Mouse (Mus musculus) neural tube, embryonic 13.5 days (tissue): ENCODE results near the gene Phf21a. TPM values are rescaled to one million over a fixed set of nuclear protein-coding genes. Genes with fewer than 3 reads are reported as not detected.

ENCODE experiments used
- ATAC-seq: fragments of 200-750 bp; cut with Nextera tagmentation; 2 replicates; pipeline ENCODE4 v1.8.0; 2017; ENCODE audit warnings: low read depth, mild to moderate bottlenecking, moderate TSS enrichment, moderate library complexity
- H3K27ac ChIP-seq: fragments of 300-500 bp; sonication (generic); replicated peaks from 2 replicates; pipeline ENCODE4 v1.5.1; 2015; ENCODE audit warnings: moderate library complexity, mild to moderate bottlenecking, inconsistent platforms
- H3K27me3 ChIP-seq: fragments of 300-500 bp; sonication (generic); 2 replicates; pipeline ENCODE4 v1.6.1; 2015; ENCODE audit warnings: mild to moderate bottlenecking, inconsistent platforms
- H3K36me3 ChIP-seq: fragments of 300-500 bp; sonication (generic); 2 replicates; pipeline ENCODE4 v1.6.1; 2015; ENCODE audit warnings: mild to moderate bottlenecking, inconsistent platforms
- H3K4me1 ChIP-seq: fragments of 300-500 bp; sonication (generic); replicated peaks from 2 replicates; pipeline ENCODE4 v1.6.1; 2015; ENCODE audit warnings: inconsistent platforms
- H3K4me2 ChIP-seq: fragments of 300-500 bp; sonication (generic); 2 replicates; pipeline ENCODE4 v1.6.1; 2015; ENCODE audit warnings: inconsistent platforms, mild to moderate bottlenecking, moderate library complexity
- H3K4me3 ChIP-seq: fragments of 300-500 bp; sonication (generic); 2 replicates; pipeline ENCODE4 v1.5.1; 2015; ENCODE audit warnings: mild to moderate bottlenecking, inconsistent platforms
- H3K9ac ChIP-seq: fragments of 300-500 bp; sonication (generic); 2 replicates; pipeline ENCODE4 v1.6.1; 2015; ENCODE audit warnings: moderate library complexity, mild to moderate bottlenecking, inconsistent platforms
- H3K9me3 ChIP-seq: fragments of 300-500 bp; sonication (generic); 2 replicates; pipeline ENCODE4 v1.6.1; 2016; ENCODE audit warnings: inconsistent platforms
- WGBS: fragments of 180-500 bp; shearing (Covaris S2); methylation state at CpG from one replicate; pipeline ENCODE4 v1.1.7; 2015; 5-methylcytosine and 5-hydroxymethylcytosine counted together
- polyA plus RNA-seq: library from polyadenylated mRNA; unstranded; fragments of >200 nt; fragmentation: Nextera tagmentation; extraction: Ambion mirVana; gene quantifications from 2 replicates; pipeline ENCODE4 v1.2.1, GENCODE M21; 2015

Gene Phf21a
- polyA plus RNA-seq, 1 experiment from 2014 or later: 38.5 TPM

DNA sequence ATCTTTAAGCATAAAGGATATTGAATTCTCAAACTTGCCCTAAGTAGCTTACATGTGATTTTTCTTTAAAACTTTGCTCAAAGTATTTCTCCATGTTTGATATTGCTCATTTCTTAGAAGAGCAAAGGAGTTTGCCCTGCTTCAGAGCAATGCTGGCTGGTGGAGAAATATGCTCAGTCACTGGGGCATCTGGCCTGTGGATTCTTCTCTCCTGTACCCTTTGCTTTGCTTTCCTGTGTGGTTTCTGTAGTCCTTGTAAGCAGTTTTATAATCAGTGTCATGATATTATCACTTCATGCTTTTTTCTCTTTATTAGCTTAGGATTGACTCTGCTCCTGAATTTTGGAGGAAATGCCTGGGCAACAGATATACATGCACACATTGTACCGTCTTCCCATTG is 117.5 kb downstream of the Phf21a start:
- Histone ChIP-seq H3K4me3 (no peak overlapping the region), H3K4me2 (no peak overlapping the region), H3K27me3 (no peaks in the 10 kb centered on the region), H3K27ac (no peak overlapping the region), H3K9ac (no peak overlapping the region), H3K9me3 (no peaks in the 10 kb centered on the region), H3K4me1 (peaks cover 11% of the 10 kb centered on the region; the same call in 1 of the 2 replicates), H3K36me3 (peaks cover 8% of the 10 kb centered on the region)
- no peak for ATAC-seq
- WGBS: 100% methylated on average over 1 of the region's 1 CpGs

DNA sequence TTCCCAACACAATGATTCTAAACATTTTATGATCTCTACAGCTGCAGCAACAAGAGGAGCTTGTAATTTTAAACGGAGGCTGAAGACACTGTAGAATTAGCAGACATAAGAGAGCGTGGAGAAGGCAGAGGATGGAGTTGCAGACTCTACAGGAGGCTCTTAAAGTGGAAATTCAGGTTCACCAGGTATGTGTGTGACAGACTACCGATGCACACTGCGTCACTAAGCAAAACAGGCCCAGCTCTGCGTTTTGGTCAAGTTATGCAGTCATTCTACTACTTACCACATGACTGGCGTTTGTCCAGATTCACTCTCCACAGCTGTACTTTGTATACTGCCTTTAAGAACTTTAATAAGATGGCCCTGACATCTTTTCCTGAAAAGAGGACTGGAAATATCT is 128.5 kb downstream of the Phf21a start:
- Histone ChIP-seq H3K9ac (no peak overlapping the region), H3K4me3 (no peak overlapping the region), H3K9me3 (no peaks in the 10 kb centered on the region), H3K4me1 (no peaks in the 10 kb centered on the region), H3K27me3 (no peaks in the 10 kb centered on the region), H3K36me3 (peaks cover 12% of the 10 kb centered on the region; the same call in 1 of the 2 replicates), H3K27ac (no peak overlapping the region), H3K4me2 (no peak overlapping the region)
- ATAC-seq: no peak
- WGBS: 93% methylated on average over 6 of the region's 6 CpGs

DNA sequence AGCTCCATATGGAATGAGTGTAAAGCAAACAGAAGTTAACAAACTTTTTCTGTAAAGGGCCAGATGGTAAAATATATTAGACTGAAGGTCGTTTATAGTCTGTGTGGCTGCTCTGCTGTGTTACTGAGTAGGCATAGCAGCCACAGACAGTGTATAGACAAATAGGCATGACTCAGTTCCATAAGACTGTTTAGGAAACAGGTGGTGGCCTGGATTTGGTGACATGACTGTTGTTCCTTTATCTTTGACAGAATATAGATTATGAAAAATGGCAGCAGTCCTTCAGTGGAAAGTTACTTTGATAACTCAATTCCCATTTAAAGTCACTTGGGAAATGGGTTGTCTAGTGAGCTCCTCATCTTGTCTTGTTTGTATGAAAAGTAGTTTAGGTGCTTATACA is 132.7 kb downstream of the Phf21a start:
- Histone ChIP-seq H3K4me2 (no peak overlapping the region), H3K9ac (no peak overlapping the region), H3K4me3 (no peak overlapping the region), H3K27ac (no peak overlapping the region), H3K27me3 (no peaks in the 10 kb centered on the region), H3K4me1 (no peaks in the 10 kb centered on the region), H3K9me3 (no peaks in the 10 kb centered on the region), H3K36me3 (peaks cover 25% of the 10 kb centered on the region)
- WGBS: 82% methylated on average over 1 of the region's 1 CpGs
- ATAC-seq: no peak

DNA sequence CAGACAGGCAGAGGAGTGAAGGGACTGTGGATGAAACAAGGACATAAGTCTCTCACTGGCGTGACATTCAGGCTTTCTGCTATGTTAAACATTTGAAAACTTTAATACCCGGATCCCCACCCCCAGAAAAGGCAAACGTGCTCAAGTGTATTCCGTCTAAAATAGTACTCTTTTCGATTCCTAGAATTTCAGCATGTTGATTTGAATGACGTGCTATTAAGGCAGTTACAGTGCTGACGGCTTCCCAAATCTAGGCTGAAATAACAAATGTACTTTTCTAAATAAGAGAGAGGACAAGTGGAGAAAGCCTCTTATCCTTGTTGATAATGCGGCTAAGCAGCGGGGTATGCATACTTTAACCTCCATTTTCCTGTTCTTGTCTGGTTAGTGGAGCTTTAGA is 137.1 kb downstream of the Phf21a start:
- no peaks in the 10 kb centered on the region for H3K9me3 ChIP-seq
- no peak for ATAC-seq
- no peak overlapping the region for H3K9ac ChIP-seq
- no peaks in the 10 kb centered on the region for H3K27me3 ChIP-seq
- no peaks in the 10 kb centered on the region for H3K4me1 ChIP-seq
- H3K36me3 ChIP-seq: peaks cover 39% of the 10 kb centered on the region
- no peak overlapping the region for H3K27ac ChIP-seq
- H3K4me2 ChIP-seq: no peak overlapping the region
- H3K4me3 ChIP-seq: no peak overlapping the region
- WGBS: 92% methylated on average over 9 of the region's 9 CpGs

DNA sequence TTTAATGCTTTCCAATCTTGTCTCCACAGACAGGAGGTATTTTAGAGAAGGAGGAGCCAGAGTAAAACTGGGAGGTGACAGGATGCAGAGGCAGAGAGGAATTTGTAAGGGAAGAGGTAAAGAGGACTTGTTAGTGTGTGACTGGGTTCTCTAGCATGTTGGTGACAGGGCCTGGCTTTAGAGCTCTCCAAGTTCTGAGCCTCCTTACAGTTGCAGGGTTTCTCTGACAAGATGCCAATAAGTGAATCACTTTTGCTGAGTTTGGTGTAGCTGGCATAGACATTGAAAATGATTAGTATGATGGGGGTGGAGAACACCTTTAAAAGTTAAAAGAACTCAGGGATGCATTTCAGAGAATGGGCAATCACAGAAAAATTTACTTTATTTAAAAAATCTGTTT is 138.8 kb downstream of the Phf21a start:
- no peak overlapping the region for H3K4me3 ChIP-seq
- no peaks in the 10 kb centered on the region for H3K4me1 ChIP-seq
- ATAC-seq: no peak
- peaks cover 55% of the 10 kb centered on the region for H3K36me3 ChIP-seq
- no peak overlapping the region for H3K27ac ChIP-seq
- H3K9me3 ChIP-seq: no peaks in the 10 kb centered on the region
- H3K4me2 ChIP-seq: no peak overlapping the region
- no peaks in the 10 kb centered on the region for H3K27me3 ChIP-seq
- no peak overlapping the region for H3K9ac ChIP-seq

DNA sequence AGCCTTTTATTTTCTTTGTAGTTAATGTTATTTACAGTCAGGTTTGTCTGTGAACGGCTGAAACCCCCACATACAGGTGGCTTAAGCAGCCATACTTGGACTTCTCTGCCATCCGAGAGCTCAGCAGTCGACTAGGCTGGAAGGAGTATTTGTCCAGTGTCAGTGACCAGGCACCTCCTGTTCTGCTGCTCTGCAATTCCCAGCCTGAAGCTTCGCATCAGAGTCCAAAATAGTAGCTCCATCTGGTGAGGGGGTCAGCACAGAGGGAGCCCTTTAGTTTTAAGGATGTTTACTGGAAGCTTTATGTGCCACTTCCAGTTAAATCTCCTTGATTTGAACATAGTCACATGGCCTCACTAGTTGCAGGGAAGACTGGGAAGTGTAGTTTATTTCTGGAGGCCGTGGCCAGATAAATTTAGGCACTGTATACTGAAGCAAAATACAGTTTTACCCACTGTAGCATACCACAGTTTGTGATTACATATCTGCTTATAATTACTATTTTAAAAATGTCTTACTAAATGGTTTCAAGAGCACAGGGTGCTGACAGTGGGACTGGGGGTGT is 141.9 kb downstream of the Phf21a start:
- Histone ChIP-seq H3K27ac (no peak overlapping the region), H3K36me3 (peaks cover 56% of the 10 kb centered on the region)
- WGBS: 90% methylated on average over 5 of the region's 5 CpGs

DNA sequence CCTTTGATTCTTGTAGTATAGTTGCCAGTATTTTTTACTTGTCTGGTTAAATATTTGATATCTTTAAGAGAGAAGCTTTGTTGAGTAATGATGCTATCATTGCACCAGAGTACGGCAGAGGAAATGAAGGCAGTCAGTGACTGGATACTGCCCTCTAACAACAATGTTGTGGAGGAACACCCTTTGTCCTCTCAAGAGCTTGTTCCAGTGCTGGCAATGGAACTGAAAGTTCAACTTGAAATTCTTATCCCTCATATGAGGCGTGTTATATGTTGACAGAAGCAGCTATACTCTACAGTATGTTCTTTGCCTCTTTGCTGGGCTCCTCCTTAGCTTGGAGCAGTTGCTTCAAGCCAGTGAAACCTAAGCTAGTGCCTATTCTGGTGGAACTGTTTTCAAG is 147.4 kb downstream of the Phf21a start:
- no peak overlapping the region for H3K9ac ChIP-seq
- H3K27me3 ChIP-seq: no peaks in the 10 kb centered on the region
- peaks cover 29% of the 10 kb centered on the region for H3K36me3 ChIP-seq
- no peak overlapping the region for H3K27ac ChIP-seq
- H3K4me1 ChIP-seq: no peaks in the 10 kb centered on the region
- no peaks in the 10 kb centered on the region for H3K9me3 ChIP-seq
- no peak overlapping the region for H3K4me2 ChIP-seq
- no peak overlapping the region for H3K4me3 ChIP-seq
- 96% methylated on average over 2 of the region's 2 CpGs for WGBS
- ATAC-seq: no peak

More for the DNA sequence above, 141.9 kb downstream of the Phf21a start:
- H3K27me3 ChIP-seq: no peaks in the 10 kb centered on the region
- H3K9ac ChIP-seq: no peak overlapping the region
- no peaks in the 10 kb centered on the region for H3K9me3 ChIP-seq
- H3K4me2 ChIP-seq: no peak overlapping the region
- no peak overlapping the region for H3K4me3 ChIP-seq
- no peaks in the 10 kb centered on the region for H3K4me1 ChIP-seq
- no peak for ATAC-seq

DNA sequence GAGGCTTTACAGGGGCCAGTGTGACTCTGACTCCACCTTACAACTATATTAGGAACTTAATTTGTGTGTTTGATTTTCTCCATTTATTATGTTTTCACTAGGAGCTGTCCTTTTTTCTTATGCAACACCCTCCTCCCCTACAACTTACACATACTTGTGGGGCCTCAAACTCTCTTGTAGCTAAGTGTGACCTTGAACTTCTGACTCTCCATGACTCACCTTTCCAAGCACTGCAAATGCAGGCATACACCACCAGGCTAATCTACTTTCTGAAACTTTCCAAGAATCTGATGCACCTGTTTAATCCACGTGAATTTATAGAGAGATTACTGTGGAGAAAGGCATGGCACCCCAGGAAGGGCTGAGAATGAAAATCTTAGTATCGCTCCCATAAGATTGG is 147.9 kb downstream of the Phf21a start:
- Histone ChIP-seq H3K4me3 (no peak overlapping the region), H3K4me1 (no peaks in the 10 kb centered on the region), H3K27me3 (no peaks in the 10 kb centered on the region), H3K9ac (no peak overlapping the region), H3K36me3 (peaks cover 26% of the 10 kb centered on the region), H3K27ac (no peak overlapping the region), H3K9me3 (no peaks in the 10 kb centered on the region), H3K4me2 (no peak overlapping the region)
- ATAC-seq: no peak
- 85% methylated on average over 2 of the region's 2 CpGs for WGBS

DNA sequence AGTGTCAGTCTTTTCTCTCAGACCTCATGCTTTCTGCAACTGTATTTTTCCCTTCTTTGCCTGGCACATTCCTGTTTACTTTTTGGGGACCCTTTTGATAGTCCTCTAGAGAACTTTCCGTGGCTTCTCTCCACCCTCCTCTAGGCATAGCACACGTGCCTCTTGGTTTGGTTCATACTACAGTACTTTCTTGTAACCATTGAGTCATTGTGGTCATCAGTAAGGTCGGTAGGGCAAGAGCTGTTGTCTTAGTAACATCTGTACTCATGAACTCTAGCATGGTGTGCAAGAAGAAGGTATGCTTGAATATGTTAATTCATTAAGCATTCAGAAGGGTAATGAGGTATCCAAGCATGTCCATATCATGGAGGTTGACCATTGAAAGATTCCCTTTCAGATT is 148.4 kb downstream of the Phf21a start:
- Histone ChIP-seq H3K9me3 (no peaks in the 10 kb centered on the region), H3K4me1 (no peaks in the 10 kb centered on the region), H3K27me3 (no peaks in the 10 kb centered on the region), H3K4me3 (no peak overlapping the region), H3K36me3 (peaks cover 20% of the 10 kb centered on the region), H3K9ac (no peak overlapping the region), H3K4me2 (no peak overlapping the region), H3K27ac (no peak overlapping the region)
- 82% methylated on average over 3 of the region's 3 CpGs for WGBS
- no peak for ATAC-seq

DNA sequence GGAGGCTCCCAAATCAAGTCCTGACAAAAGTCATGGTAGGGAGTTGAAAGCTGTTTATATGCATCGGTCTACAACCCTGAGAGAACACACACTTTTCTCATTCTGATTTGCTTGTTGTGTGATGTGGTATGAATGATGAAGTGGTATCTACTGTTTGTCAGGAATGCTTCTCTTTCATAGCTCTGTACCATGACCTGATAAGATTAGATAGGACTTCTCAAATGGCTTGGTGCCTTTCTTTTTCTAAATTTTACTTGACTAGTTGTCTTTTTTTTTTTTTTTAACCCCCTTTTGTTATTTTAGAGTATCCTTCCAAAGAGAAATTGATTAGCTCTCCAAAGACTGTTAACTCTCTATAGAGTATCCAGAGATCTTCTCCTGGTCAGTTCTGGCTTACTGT is 153.2 kb downstream of the Phf21a start:
- no peak overlapping the region for H3K4me3 ChIP-seq
- no peak overlapping the region for H3K9ac ChIP-seq
- H3K9me3 ChIP-seq: no peaks in the 10 kb centered on the region
- no peaks in the 10 kb centered on the region for H3K27me3 ChIP-seq
- H3K4me1 ChIP-seq: no peaks in the 10 kb centered on the region
- no peak overlapping the region for H3K27ac ChIP-seq
- no peak for ATAC-seq
- H3K4me2 ChIP-seq: no peak overlapping the region
- 100% methylated on average over 1 of the region's 1 CpGs for WGBS
- H3K36me3 ChIP-seq: peaks cover 20% of the 10 kb centered on the region

DNA sequence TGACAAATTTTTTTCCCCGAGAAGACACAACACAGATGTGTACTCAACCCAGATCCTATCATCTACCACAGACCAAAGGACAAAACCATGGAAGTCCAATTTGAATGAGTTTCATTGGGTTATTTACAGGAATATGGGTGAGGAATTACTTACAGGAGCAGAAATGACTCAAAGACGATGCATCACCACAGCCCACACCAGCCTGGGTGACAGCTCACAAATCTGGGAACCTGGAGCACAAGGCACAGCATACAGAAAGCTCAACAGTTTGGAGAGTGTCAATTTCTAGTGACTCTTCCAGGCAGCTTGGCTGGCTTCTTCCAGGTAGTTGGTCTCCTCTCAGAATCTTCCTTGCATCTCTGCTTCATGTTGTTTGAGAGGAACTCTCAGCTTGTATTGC is 154.8 kb downstream of the Phf21a start:
- H3K27me3 ChIP-seq: no peaks in the 10 kb centered on the region
- H3K9me3 ChIP-seq: no peaks in the 10 kb centered on the region
- H3K4me3 ChIP-seq: no peak overlapping the region
- no peak for ATAC-seq
- H3K36me3 ChIP-seq: peaks cover 17% of the 10 kb centered on the region
- H3K4me1 ChIP-seq: no peaks in the 10 kb centered on the region
- no peak overlapping the region for H3K9ac ChIP-seq
- H3K27ac ChIP-seq: no peak overlapping the region
- 98% methylated on average over 2 of the region's 2 CpGs for WGBS
- no peak overlapping the region for H3K4me2 ChIP-seq

DNA sequence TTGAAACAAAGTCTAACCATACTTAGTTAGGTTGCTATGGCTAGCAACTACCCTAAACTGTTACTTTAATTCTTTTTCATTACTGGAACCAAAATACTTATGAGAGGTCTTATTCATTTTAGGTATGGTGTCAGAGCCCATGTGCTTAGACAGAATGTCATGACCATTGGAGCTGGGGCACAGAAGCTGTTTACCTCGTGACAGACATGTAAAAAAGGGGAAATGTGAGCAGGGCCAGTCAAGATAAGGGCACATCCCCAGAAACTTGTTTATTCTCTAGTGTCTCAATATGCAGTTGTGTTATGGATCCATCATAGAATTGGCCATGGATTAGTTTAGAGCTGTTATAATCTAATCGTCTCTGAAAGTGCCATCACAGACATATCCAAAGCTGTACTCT is 157.6 kb downstream of the Phf21a start:
- no peak for ATAC-seq
- WGBS: 92% methylated on average over 2 of the region's 2 CpGs

DNA sequence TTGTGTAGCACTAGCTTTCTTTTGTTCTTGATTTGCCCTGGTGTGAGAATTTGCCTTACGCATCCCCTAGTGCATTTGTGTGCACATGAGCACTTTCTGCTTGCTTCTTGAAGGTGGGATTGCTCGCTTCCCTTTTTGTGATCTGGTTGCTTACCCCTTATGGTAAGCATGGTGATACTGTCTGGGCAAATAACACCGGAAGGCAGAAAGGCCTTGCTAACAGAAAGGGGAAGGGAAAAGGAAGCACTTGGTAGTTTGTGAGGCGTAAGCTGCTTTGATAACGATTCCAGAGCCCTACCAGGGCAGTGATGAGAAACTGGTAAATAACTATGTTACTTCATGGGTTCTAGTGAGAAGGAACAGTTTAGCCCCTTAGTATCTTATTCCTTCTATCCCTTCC is 160.9 kb downstream of the Phf21a start:
- H3K4me2 ChIP-seq: no peak overlapping the region
- no peaks in the 10 kb centered on the region for H3K27me3 ChIP-seq
- 0 out of 2 replicates have a peak, but pooled peaks cover 3% of the 10 kb centered on the region for H3K4me1 ChIP-seq
- H3K27ac ChIP-seq: no peak overlapping the region
- no peak for ATAC-seq
- no peak overlapping the region for H3K4me3 ChIP-seq
- H3K9me3 ChIP-seq: no peaks in the 10 kb centered on the region
- H3K36me3 ChIP-seq: peaks cover 11% of the 10 kb centered on the region
- H3K9ac ChIP-seq: no peak overlapping the region
- 91% methylated on average over 5 of the region's 5 CpGs for WGBS

More for the DNA sequence above, 157.6 kb downstream of the Phf21a start:
- H3K4me1 ChIP-seq: no peaks in the 10 kb centered on the region
- no peak overlapping the region for H3K9ac ChIP-seq
- no peak overlapping the region for H3K27ac ChIP-seq
- H3K27me3 ChIP-seq: no peaks in the 10 kb centered on the region
- H3K4me2 ChIP-seq: no peak overlapping the region
- H3K36me3 ChIP-seq: peaks cover 17% of the 10 kb centered on the region
- H3K4me3 ChIP-seq: no peak overlapping the region
- no peaks in the 10 kb centered on the region for H3K9me3 ChIP-seq
